Comparison of ENCODE assay signal across 23 mouse cellular contexts in genomic region chr1:85977709-85978108, GRCm38 (mm10). TPM values are rescaled to one million over a fixed set of nuclear protein-coding genes. Genes with fewer than 3 reads are reported as not detected.
DNase-seq lines count a peak whose midpoint lies in the region.
"Had no signal": no experiment of that assay in that cellular context is flagged by ENCODE, and none has a peak within 500 bp of the region (broad histone marks: within the 10 kb centered on the region; RNA-seq: fewer than 3 reads in every experiment).

No protein-coding gene starts in this region.

- H3K36me3 ChIP-seq in heart, embryonic 10.5 days, result no peaks in the 10 kb centered on the region
- H3K36me3 ChIP-seq: forebrain, embryonic 12.5 days; G1E; heart, embryonic 12.5 days; limb, embryonic 13.5 days; midbrain, embryonic 12.5 days had no signal

- H3K4me3 ChIP-seq in heart, embryonic 10.5 days, result no peak overlapping the region
- H3K4me3 ChIP-seq: forebrain, embryonic 12.5 days; heart, embryonic 12.5 days; limb, embryonic 13.5 days; midbrain, embryonic 12.5 days; myocyte had no signal

- DNase-seq in adrenal gland, adult (ENCODE audit: inconsistent age in 2 of 2, low spot score in 1 of 2), result peak; percentile 74 to 88
- no peak for DNase-seq in adrenal gland, postnatal 4 days (ENCODE audit: low spot score in 2 of 2)
- peak; percentile 76 for DNase-seq in 416B (ENCODE audit: low read depth)
- DNase-seq in adrenal gland, postnatal 10 days, result peak; percentile 66
- DNase-seq in induced T-regulatory cell, adult 2 months (ENCODE audit: low read depth), result peak; percentile 55
- DNase-seq in heart, embryonic 10.5 days (ENCODE audit: low spot score), result no peak
- DNase-seq in ovary, adult 18-20 months (ENCODE audit: low spot score), result no peak
- no peak for DNase-seq in kidney, adult 18-20 months
- DNase-seq: cerebellum, postnatal 25 days; heart, postnatal 36 days; kidney, adult 2 months; kidney, postnatal 14 days; thymus, postnatal 4 days had no signal

- peaks cover 13% of the 10 kb centered on the region for H3K4me1 ChIP-seq in heart, embryonic 10.5 days
- H3K4me1 ChIP-seq: forebrain, embryonic 12.5 days; limb, embryonic 13.5 days; midbrain, embryonic 12.5 days had no signal

- H3K9me3 ChIP-seq in heart, embryonic 10.5 days, result no peaks in the 10 kb centered on the region
- H3K9me3 ChIP-seq: forebrain, embryonic 12.5 days; G1E; heart, embryonic 12.5 days; limb, embryonic 13.5 days; midbrain, embryonic 12.5 days had no signal

- H3K27me3 ChIP-seq in heart, embryonic 10.5 days (ENCODE audit: insufficient read depth, poor library complexity, severe bottlenecking), result no peaks in the 10 kb centered on the region
- H3K27me3 ChIP-seq: forebrain, embryonic 12.5 days; heart, embryonic 12.5 days; limb, embryonic 13.5 days; midbrain, embryonic 12.5 days had no signal

- 67% methylated on average over 3 of the region's 3 CpGs for WGBS in heart, embryonic 10.5 days

- H3K27ac ChIP-seq in heart, embryonic 10.5 days, result no peak overlapping the region
- H3K27ac ChIP-seq: forebrain, embryonic 12.5 days; hindbrain, postnatal 0 days; limb, embryonic 13.5 days; liver, embryonic 14.5 days; midbrain, embryonic 12.5 days had no signal

RNA-seq across cellular contexts. Expression of gene Gpr55, which starts 16.9 kb away (rescaled TPM):
- total RNA-seq in adrenal gland, postnatal 4 days (2021), result under 1 TPM; 0.59 to 0.73 TPM
- 1 to 10 TPM in 1 of 2 experiments, under 1 TPM in 1; 0.85 to 1.8 TPM for total RNA-seq in adrenal gland, postnatal 10 days (2021)
- 0.04 TPM in 1 of 2 replicates, not detected in the other for polyA plus RNA-seq in heart, embryonic 10.5 days (2016; fragmentation: Nextera tagmentation; extraction: Ambion mirVana)
- total RNA-seq: gastrocnemius, postnatal 4 days; heart, postnatal 36 days had no signal
- polyA plus RNA-seq: C2C12; forebrain, embryonic 12.5 days; kidney, adult 2 months; myocyte had no signal

RNA-seq across cellular contexts. Expression of gene Spata3, which starts 38.9 kb away (rescaled TPM):
- not detected for total RNA-seq in adrenal gland, postnatal 4 days (2021)
- total RNA-seq in adrenal gland, postnatal 10 days (2021), result not detected
- polyA plus RNA-seq in heart, embryonic 10.5 days (2016; fragmentation: Nextera tagmentation; extraction: Ambion mirVana), result not detected in 2 replicates
- total RNA-seq: G1E; gastrocnemius, postnatal 4 days; heart, postnatal 36 days had no signal
- polyA plus RNA-seq: C2C12; forebrain, embryonic 12.5 days; G1E; heart, embryonic 12.5 days; limb, embryonic 13.5 days; myocyte had no signal

RNA-seq across cellular contexts. Expression of gene 4933407L21Rik, which starts 49.4 kb away (rescaled TPM):
- 1 to 10 TPM in 1 of 2 experiments, under 1 TPM in 1; 0.45 to 1.1 TPM for total RNA-seq in adrenal gland, postnatal 4 days (2021)
- under 1 TPM; 0.18 to 0.24 TPM for total RNA-seq in adrenal gland, postnatal 10 days (2021)
- not detected in 2 replicates for polyA plus RNA-seq in heart, embryonic 10.5 days (2016; fragmentation: Nextera tagmentation; extraction: Ambion mirVana)
- total RNA-seq: heart, postnatal 36 days had no signal
- polyA plus RNA-seq: C2C12; G1E; heart, embryonic 12.5 days; myocyte had no signal

Comparison
In these comparisons a context has a peak if more than half of its experiments do, and no peak if none do; other contexts are left out.
1. DNase-seq: peak in adrenal gland, adult (2 of 2), 416B (single experiment), adrenal gland, postnatal 10 days (single experiment) and induced T-regulatory cell, adult 2 months (single experiment); none in adrenal gland, postnatal 4 days (0 of 2), heart, embryonic 10.5 days (single experiment), ovary, adult 18-20 months (single experiment) and kidney, adult 18-20 months (single experiment).